Mouse (Mus musculus) hindbrain, embryonic 11.5 days (tissue): ENCODE data around the gene Mrpl53. TPM values are rescaled to one million over a fixed set of nuclear protein-coding genes. Genes with fewer than 3 reads are reported as not detected.

Experiments used
- ATAC-seq: fragments of 200-750 bp; cut with Nextera tagmentation; 2 replicates; pipeline ENCODE4 v1.8.0; 2017; ENCODE audit warnings: mild to moderate bottlenecking, moderate TSS enrichment, moderate library complexity; ENCODE audit not compliant: low FRiP score
- DNase-seq: peaks from one replicate; pipeline ENCODE4 v3.0.0-alpha.2; 2015; ENCODE audit warnings: low spot score
- H3K27ac ChIP-seq: fragments of 300-500 bp; sonication (generic); 2 replicates; pipeline ENCODE4 v1.5.1; 2014; ENCODE audit warnings: mild to moderate bottlenecking, low read depth, low read length
- H3K27me3 ChIP-seq: fragments of 300-500 bp; sonication (generic); 2 replicates; pipeline ENCODE4 v1.6.1; 2014; ENCODE audit warnings: mild to moderate bottlenecking, low read length, moderate library complexity, mixed read lengths; ENCODE audit not compliant: control insufficient read depth, insufficient read depth
- H3K36me3 ChIP-seq: fragments of 300-500 bp; sonication (generic); 2 replicates; pipeline ENCODE4 v1.6.1; 2014; ENCODE audit warnings: mild to moderate bottlenecking, low read length, moderate library complexity, mixed read lengths; ENCODE audit not compliant: control insufficient read depth, insufficient read depth
- H3K4me1 ChIP-seq: fragments of 300-500 bp; sonication (generic); replicated peaks from 2 replicates; pipeline ENCODE4 v1.6.1; 2014; ENCODE audit warnings: low read length, mixed read lengths; ENCODE audit not compliant: control insufficient read depth, insufficient read depth
- H3K4me2 ChIP-seq: fragments of 300-500 bp; sonication (generic); replicated peaks from 2 replicates; pipeline ENCODE4 v1.6.1; 2014; ENCODE audit warnings: mild to moderate bottlenecking, low read depth, low read length
- H3K4me3 ChIP-seq: fragments of 300-500 bp; sonication (generic); 2 replicates; pipeline ENCODE4 v1.5.1; 2014; ENCODE audit warnings: low read depth, low read length
- H3K9ac ChIP-seq: fragments of 300-500 bp; sonication (generic); 2 replicates; pipeline ENCODE4 v1.6.1; 2014; ENCODE audit warnings: low read depth, low read length
- H3K9me3 ChIP-seq: fragments of 300-500 bp; sonication (generic); 2 replicates; pipeline ENCODE4 v1.6.1; 2016; ENCODE audit warnings: low read length; ENCODE audit not compliant: control insufficient read depth
- WGBS: fragments of 180-500 bp; shearing (Covaris S2); extraction: QIAGEN DNeasy Blood & Tissue Kit; methylation state at CpG from one replicate; pipeline ENCODE4 v1.1.7; 2014; 5-methylcytosine and 5-hydroxymethylcytosine counted together
- polyA plus RNA-seq: library from polyadenylated mRNA; unstranded; fragments of >200 nt; fragmentation: Nextera tagmentation; extraction: Ambion mirVana; gene quantifications from 2 replicates; pipeline ENCODE4 v1.2.1, GENCODE M21; 2014

Mrpl53 gene
- polyA plus RNA-seq, 1 experiment from 2014 or later: 127 TPM

DNA sequence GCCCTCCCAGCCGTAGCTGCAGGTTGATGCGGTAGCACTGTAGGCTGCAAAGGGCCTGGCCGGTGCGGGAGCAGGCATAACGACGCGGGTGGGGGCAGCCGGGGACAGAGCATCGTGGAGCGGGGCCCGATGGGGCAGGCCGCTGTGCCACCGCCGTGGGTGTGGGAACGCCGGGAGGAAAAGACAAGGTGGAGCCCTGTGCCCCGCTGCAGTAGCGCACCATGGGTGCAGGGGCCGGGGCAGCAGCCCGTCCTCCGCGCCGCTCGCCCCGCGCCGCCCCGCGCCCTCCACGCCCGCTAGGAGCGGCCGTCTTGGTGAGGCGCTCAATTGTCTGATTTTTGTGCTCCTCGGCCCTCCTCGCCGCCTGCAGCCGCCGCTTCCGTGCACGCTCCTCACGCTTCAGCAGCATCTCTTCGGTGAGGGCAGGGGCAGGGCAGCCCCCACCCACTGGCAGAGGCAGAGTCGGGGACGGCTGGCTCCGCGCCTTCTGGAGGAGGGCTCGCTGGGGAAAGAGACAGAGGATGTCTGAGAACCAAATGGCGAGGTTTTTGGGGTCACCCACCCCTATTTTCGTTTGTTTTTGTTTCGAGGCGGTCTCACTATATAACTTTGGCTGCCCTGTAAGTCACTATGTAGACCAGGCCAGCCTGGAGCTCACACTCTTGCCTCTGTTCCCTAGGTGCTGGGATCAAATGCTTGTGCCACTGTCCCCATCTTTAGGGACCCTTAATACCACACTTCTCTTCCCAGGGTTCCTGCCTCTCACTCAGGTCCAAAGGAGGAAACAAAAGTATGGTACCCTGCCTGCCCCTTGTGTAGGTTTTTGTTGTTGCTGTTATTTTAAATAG, 13.2 kb downstream of the Mrpl53 start:
- Histone ChIP-seq H3K9me3 (no peaks in the 10 kb centered on the region), H3K4me3 (peak overlapping the region; percentile 80), H3K4me1 (peaks cover 18% of the 10 kb centered on the region), H3K27ac (peak overlapping the region; percentile 99), H3K27me3 (no peaks in the 10 kb centered on the region), H3K36me3 (0 out of 2 replicates have a peak, but pooled peaks cover 7% of the 10 kb centered on the region), H3K4me2 (peak overlapping the region; percentile 94), H3K9ac (peak overlapping the region; percentile 97)
- 1% methylated on average over 40 of the region's 52 CpGs for WGBS
- DNase-seq (no peak), ATAC-seq (no peak)

DNA sequence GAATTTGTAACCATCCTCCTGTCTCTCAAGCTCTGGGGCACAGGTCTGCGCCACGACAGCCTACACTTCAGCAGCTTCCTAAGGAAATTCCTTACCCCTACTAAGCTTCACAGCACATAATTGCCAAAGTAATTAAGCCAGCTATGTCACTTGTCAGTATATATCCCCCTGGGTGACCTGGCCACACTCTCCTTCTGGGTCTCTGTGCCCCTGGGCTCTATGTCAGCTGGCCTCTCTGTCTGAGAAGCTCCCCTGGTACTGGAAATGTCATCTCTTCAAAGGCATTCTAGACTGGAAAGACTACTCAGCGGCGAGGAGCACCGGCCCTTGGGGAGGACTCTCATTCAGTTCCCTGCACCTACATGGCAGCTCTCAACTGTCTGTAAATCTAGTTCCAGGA, 14.1 kb downstream of the Mrpl53 start:
- Histone ChIP-seq H3K4me1 (peaks cover 18% of the 10 kb centered on the region), H3K27me3 (no peaks in the 10 kb centered on the region), H3K9me3 (no peaks in the 10 kb centered on the region), H3K27ac (peak overlapping the region; percentile 99; the same call in 1 of the 2 replicates), H3K9ac (peak overlapping the region; percentile 97; the same call in 1 of the 2 replicates), H3K4me3 (peak overlapping the region; percentile 80), H3K4me2 (peak overlapping the region; percentile 94), H3K36me3 (0 out of 2 replicates have a peak, but pooled peaks cover 7% of the 10 kb centered on the region)
- 72% methylated on average over 5 of the region's 5 CpGs for WGBS
- no peak for ATAC-seq
- DNase-seq: no peak

- no peaks in the 10 kb centered on the region for H3K36me3 ChIP-seq
- H3K27me3 ChIP-seq: no peaks in the 10 kb centered on the region
- H3K4me1 ChIP-seq: peaks cover 14% of the 10 kb centered on the region
- H3K4me3 ChIP-seq: peak overlapping the region; percentile 77
- under 1% methylated on average over 30 of the region's 30 CpGs for WGBS
- no peaks in the 10 kb centered on the region for H3K9me3 ChIP-seq
- peak overlapping the region; percentile 75 for H3K4me2 ChIP-seq
- peak overlapping the region; percentile 73 for H3K9ac ChIP-seq
- ATAC-seq: peak; percentile 2; the same call in 1 of the 2 replicates
- peak overlapping the region; percentile 54 for H3K27ac ChIP-seq
- DNase-seq: peak; percentile 92
Observed at GRCm38 (mm10) chr6:83124851-83125312, 16.0 kb downstream of the Mrpl53 start.

DNA sequence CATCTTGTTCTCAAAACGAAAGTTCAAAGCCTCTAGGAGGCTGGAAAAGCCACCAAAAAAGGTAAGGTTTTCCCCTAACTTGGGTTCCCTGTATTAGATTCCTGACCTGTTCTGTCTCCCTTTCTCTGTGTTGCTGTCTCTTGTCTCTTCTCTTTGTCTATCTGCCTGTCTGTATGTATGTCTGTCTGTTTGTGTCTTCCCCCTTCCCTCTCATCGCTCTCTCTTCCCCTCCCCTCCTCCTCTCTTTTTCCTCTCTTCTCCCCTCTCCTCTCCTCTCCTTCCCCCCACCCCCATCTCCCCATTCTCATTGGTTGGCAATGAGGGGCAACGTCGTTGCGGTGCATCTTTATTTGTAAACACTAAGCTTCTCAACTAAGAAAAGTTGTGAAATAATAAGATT, 16.5 kb downstream of the Mrpl53 start, which contains the start of gene Ino80b:
Gene Ino80b (minus strand): TSS at position 101 of the 400 bp plus-strand sequence.
- peak within 1 kb of the TSS; percentile 73 for H3K9ac ChIP-seq
- peak within 1 kb of the TSS; percentile 75 for H3K4me2 ChIP-seq
- H3K27me3 ChIP-seq: no peaks in the 10 kb centered on the region
- DNase-seq: no peak
- H3K4me1 ChIP-seq: peaks cover 11% of the 10 kb centered on the region
- peak within 1 kb of the TSS; percentile 54 for H3K27ac ChIP-seq
- peak within 1 kb of the TSS; percentile 77 for H3K4me3 ChIP-seq
- H3K36me3 ChIP-seq: no peaks in the 10 kb centered on the region
- 31% methylated on average over 5 of the region's 5 CpGs for WGBS
- no peak for ATAC-seq
- no peaks in the 10 kb centered on the region for H3K9me3 ChIP-seq

DNA sequence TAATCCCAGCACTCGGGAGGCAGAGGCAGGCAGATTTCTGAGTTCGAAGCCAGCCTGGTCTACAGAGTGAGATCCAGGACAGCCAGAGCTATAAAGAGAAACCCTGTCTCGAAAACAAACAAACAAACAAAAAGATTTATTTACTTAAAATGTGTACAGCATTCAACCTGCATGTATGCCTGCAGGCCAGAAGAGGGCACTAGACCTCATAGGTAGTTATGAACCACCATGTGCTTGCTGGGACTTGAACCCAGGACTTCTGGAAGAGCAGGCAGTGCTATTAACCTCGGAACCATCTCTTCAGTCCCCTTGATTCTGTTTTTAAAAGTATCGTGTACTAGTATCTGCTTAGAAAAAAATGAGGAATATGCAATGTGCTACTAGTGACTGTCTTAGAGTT, 18.6 kb downstream of the Mrpl53 start:
- 97% methylated on average over 5 of the region's 5 CpGs for WGBS
- H3K36me3 ChIP-seq: no peaks in the 10 kb centered on the region
- no peak overlapping the region for H3K4me3 ChIP-seq
- H3K4me2 ChIP-seq: no peak overlapping the region
- no peaks in the 10 kb centered on the region for H3K9me3 ChIP-seq
- no peak overlapping the region for H3K9ac ChIP-seq
- no peak overlapping the region for H3K27ac ChIP-seq
- peaks cover 11% of the 10 kb centered on the region for H3K4me1 ChIP-seq
- ATAC-seq (no peak), DNase-seq (no peak)
- H3K27me3 ChIP-seq: no peaks in the 10 kb centered on the region

- WGBS: 76% methylated on average over 6 of the region's 6 CpGs
- H3K9ac ChIP-seq: no peak overlapping the region
- peaks cover 6% of the 10 kb centered on the region; the same call in 1 of the 2 replicates for H3K4me1 ChIP-seq
- H3K4me3 ChIP-seq: no peak overlapping the region
- no peak overlapping the region for H3K4me2 ChIP-seq
- no peaks in the 10 kb centered on the region for H3K9me3 ChIP-seq
- H3K36me3 ChIP-seq: no peaks in the 10 kb centered on the region
- ATAC-seq: no peak
- H3K27ac ChIP-seq: no peak overlapping the region
- DNase-seq: no peak
- no peaks in the 10 kb centered on the region for H3K27me3 ChIP-seq
Observed at GRCm38 (mm10) chr6:83131469-83132034, 22.7 kb downstream of the Mrpl53 start.

DNA sequence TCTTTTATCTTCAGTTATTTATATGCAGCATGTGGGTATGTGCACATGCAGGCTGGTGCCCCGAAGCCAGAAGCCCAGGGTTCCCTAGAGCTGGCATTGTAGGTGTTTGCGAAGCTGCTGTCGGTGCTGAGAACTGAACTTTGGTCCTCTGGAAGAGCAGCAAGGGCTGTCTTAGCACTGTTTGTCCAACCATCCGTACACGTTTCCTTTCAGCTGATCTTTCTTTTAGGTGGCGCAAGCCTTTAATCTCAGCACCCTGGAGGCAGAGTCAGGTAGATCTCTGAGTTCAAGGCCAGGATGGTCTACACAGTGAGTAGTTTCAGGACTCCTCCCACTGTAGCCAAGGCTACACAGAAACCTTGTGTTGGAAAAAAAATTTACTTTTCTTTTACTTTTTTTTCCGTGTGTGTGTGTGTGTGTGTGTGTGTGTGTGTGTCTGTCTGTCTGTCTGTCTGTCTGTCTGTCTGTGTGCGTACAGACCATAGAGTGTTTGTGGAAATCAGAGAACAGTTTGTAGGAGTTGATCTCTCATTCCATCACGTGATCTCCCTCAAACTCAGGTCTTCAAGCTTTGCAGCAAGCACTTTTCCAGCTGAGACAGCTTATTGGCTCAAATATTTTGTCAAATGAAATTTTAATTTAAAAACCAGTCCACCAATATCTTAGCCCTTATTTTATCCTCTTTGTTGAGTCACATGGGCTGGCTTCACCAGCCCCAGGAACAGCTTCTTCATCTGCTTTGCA, 23.5 kb downstream of the Mrpl53 start:
- Histone ChIP-seq H3K27ac (no peak overlapping the region), H3K4me2 (no peak overlapping the region), H3K4me1 (peaks cover 6% of the 10 kb centered on the region; the same call in 1 of the 2 replicates), H3K27me3 (no peaks in the 10 kb centered on the region), H3K9me3 (no peaks in the 10 kb centered on the region), H3K9ac (no peak overlapping the region), H3K4me3 (no peak overlapping the region), H3K36me3 (no peaks in the 10 kb centered on the region)
- DNase-seq (no peak), ATAC-seq (no peak)
- 88% methylated on average over 9 of the region's 9 CpGs for WGBS

- H3K27me3 ChIP-seq: no peaks in the 10 kb centered on the region
- no peaks in the 10 kb centered on the region for H3K36me3 ChIP-seq
- no peak for ATAC-seq
- no peak overlapping the region for H3K4me2 ChIP-seq
- H3K9me3 ChIP-seq: no peaks in the 10 kb centered on the region
- no peak for DNase-seq
- H3K27ac ChIP-seq: no peak overlapping the region
- peaks cover 9% of the 10 kb centered on the region; the same call in 1 of the 2 replicates for H3K4me1 ChIP-seq
- no peak overlapping the region for H3K9ac ChIP-seq
- WGBS: 68% methylated on average over 3 of the region's 3 CpGs
- no peak overlapping the region for H3K4me3 ChIP-seq
Observed at GRCm38 (mm10) chr6:83134226-83134625, 25.4 kb downstream of the Mrpl53 start.
